Mouse (Mus musculus): ENCODE results near the gene Olfr1410. TPM values are rescaled to one million over a fixed set of nuclear protein-coding genes. Genes with fewer than 3 reads are reported as not detected.
A peak's percentile ranks its signal among the peaks of the same experiment; 100 is the strongest.

Olfr1410 gene
- polyA plus RNA-seq, 2 experiments = not detected

- WGBS = 50% methylated on average over 2 of the region's 2 CpGs
- Histone ChIP-seq H3K27me3 (ENCODE audit: control insufficient read depth, insufficient read depth, low read length) (no peaks in the 10 kb centered on the region), H3K9ac (ENCODE audit: low read depth, low read length, severe bottlenecking) (no peak overlapping the region; the same call in 1 of the 2 replicates), H3K36me3 (ENCODE audit: control insufficient read depth, insufficient read depth, low read length) (no peaks in the 10 kb centered on the region), H3K27ac (replicated peaks; ENCODE audit: low read depth, low read length) (no peak overlapping the region), H3K4me1 (ENCODE audit: control insufficient read depth, insufficient read depth, low read length) (peaks cover under 1% of the 10 kb centered on the region; the same call in 1 of the 2 replicates), H3K4me2 (replicated peaks; ENCODE audit: low read depth, low read length, severe bottlenecking) (no peak overlapping the region), H3K9me3 (ENCODE audit: control insufficient read depth, low read length) (no peaks in the 10 kb centered on the region), H3K4me3 (replicated peaks; ENCODE audit: low read length) (no peak overlapping the region)
- ATAC-seq (ENCODE audit: low FRiP score, low read depth) (no peak), DNase-seq (ENCODE audit: low spot score) (no peak)
- TF ChIP-seq POLR2A (IDR thresholded peaks at IDR 0.05; ENCODE audit: borderline replicate concordance, extremely low read depth, insufficient read depth, insufficient read length) = no peak
Measured at GRCm38 (mm10) chr1:92646111-92646510, 40.5 kb downstream of the Olfr1410 start.

DNA sequence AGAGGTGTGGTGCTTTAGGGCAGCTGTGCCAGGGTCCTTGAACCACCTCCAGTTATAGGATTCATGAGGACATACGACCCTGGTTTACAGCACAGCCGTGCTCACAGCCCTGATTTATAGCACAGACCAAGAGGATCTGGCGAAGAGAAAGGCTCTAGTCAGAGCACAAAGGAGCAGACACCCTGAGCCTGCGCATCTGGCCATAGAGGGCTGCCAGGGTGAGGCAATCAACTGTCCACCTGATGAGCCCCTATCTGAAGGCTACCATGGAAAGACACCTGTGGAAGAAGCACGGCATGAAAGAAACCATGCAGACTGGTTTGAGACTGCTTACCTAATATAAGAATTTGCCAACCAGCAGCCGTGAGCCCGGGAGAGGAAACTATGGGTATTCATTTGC is 41.0 kb downstream of the Olfr1410 start:
- H3K9ac ChIP-seq (ENCODE audit: low read depth, low read length, severe bottlenecking) = no peak overlapping the region
- no peaks in the 10 kb centered on the region for H3K27me3 ChIP-seq (ENCODE audit: control insufficient read depth, insufficient read depth, low read length)
- H3K4me1 ChIP-seq (ENCODE audit: control insufficient read depth, insufficient read depth, low read length) = no peaks in the 10 kb centered on the region; the same call in none of the 2 replicates
- no peaks in the 10 kb centered on the region for H3K36me3 ChIP-seq (ENCODE audit: control insufficient read depth, insufficient read depth, low read length)
- H3K9me3 ChIP-seq (ENCODE audit: control insufficient read depth, low read length) = no peaks in the 10 kb centered on the region
- ATAC-seq (ENCODE audit: low FRiP score, low read depth) (no peak), DNase-seq (ENCODE audit: low spot score) (no peak)
- H3K4me2 ChIP-seq (replicated peaks; ENCODE audit: low read depth, low read length, severe bottlenecking) = no peak overlapping the region
- no peak for TF ChIP-seq POLR2A (IDR thresholded peaks at IDR 0.05; ENCODE audit: borderline replicate concordance, extremely low read depth, insufficient read depth, insufficient read length)
- H3K4me3 ChIP-seq (replicated peaks; ENCODE audit: low read length) = no peak overlapping the region
- WGBS = 61% methylated on average over 7 of the region's 7 CpGs
- no peak overlapping the region for H3K27ac ChIP-seq (replicated peaks; ENCODE audit: low read depth, low read length)

- Histone ChIP-seq H3K9me3 (ENCODE audit: control insufficient read depth, low read length) (no peaks in the 10 kb centered on the region), H3K27ac (replicated peaks; ENCODE audit: low read depth, low read length) (no peak overlapping the region), H3K36me3 (ENCODE audit: control insufficient read depth, insufficient read depth, low read length) (no peaks in the 10 kb centered on the region), H3K4me1 (ENCODE audit: control insufficient read depth, insufficient read depth, low read length) (no peaks in the 10 kb centered on the region; the same call in none of the 2 replicates), H3K4me3 (replicated peaks; ENCODE audit: low read length) (no peak overlapping the region), H3K4me2 (replicated peaks; ENCODE audit: low read depth, low read length, severe bottlenecking) (no peak overlapping the region), H3K9ac (ENCODE audit: low read depth, low read length, severe bottlenecking) (no peak overlapping the region), H3K27me3 (ENCODE audit: control insufficient read depth, insufficient read depth, low read length) (no peaks in the 10 kb centered on the region)
- no peak for TF ChIP-seq POLR2A (IDR thresholded peaks at IDR 0.05; ENCODE audit: borderline replicate concordance, extremely low read depth, insufficient read depth, insufficient read length)
- 71% methylated on average over 4 of the region's 4 CpGs for WGBS
- DNase-seq (ENCODE audit: low spot score) (no peak), ATAC-seq (ENCODE audit: low FRiP score, low read depth) (no peak)
Measured at GRCm38 (mm10) chr1:92647026-92647425, 41.4 kb downstream of the Olfr1410 start.

DNA sequence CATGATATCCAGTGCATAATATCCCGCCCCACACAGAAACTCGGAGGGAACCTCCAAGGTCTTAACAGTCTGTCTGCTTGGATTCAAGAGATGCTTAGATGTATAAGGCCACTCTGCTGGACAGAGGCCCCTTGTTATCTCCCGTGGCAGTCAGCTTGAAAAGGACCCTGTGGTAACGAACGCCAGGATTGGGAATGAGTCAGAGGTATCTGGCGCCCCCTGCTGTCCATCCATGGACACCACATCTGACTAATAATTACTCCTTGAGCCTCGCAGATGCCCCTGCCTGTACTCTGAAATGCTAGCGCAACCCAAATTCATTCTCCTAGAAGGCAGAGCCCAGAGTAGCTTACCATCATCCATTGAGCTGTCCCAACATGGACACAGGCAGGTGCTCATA is 42.2 kb downstream of the Olfr1410 start:
- Histone ChIP-seq H3K9ac (ENCODE audit: low read depth, low read length, severe bottlenecking) (no peak overlapping the region), H3K27ac (replicated peaks; ENCODE audit: low read depth, low read length) (no peak overlapping the region), H3K4me1 (ENCODE audit: control insufficient read depth, insufficient read depth, low read length) (no peaks in the 10 kb centered on the region; the same call in 1 of the 2 replicates), H3K36me3 (ENCODE audit: control insufficient read depth, insufficient read depth, low read length) (no peaks in the 10 kb centered on the region), H3K4me2 (replicated peaks; ENCODE audit: low read depth, low read length, severe bottlenecking) (no peak overlapping the region), H3K27me3 (ENCODE audit: control insufficient read depth, insufficient read depth, low read length) (no peaks in the 10 kb centered on the region), H3K9me3 (ENCODE audit: control insufficient read depth, low read length) (no peaks in the 10 kb centered on the region), H3K4me3 (replicated peaks; ENCODE audit: low read length) (no peak overlapping the region)
- DNase-seq (ENCODE audit: low spot score) = peak; percentile 87
- 8% methylated on average over 8 of the region's 8 CpGs for WGBS
- peak; percentile 48; the same call in 1 of the 2 replicates for ATAC-seq (ENCODE audit: low FRiP score, low read depth)
- no peak for TF ChIP-seq POLR2A (IDR thresholded peaks at IDR 0.05; ENCODE audit: borderline replicate concordance, extremely low read depth, insufficient read depth, insufficient read length)

- no peak for TF ChIP-seq POLR2A (IDR thresholded peaks at IDR 0.05; ENCODE audit: borderline replicate concordance, extremely low read depth, insufficient read depth, insufficient read length)
- no peak for ATAC-seq (ENCODE audit: low FRiP score, low read depth)
- Histone ChIP-seq H3K4me2 (replicated peaks; ENCODE audit: low read depth, low read length, severe bottlenecking) (no peak overlapping the region), H3K4me1 (ENCODE audit: control insufficient read depth, insufficient read depth, low read length) (no peaks in the 10 kb centered on the region; the same call in 1 of the 2 replicates), H3K27ac (replicated peaks; ENCODE audit: low read depth, low read length) (no peak overlapping the region), H3K9me3 (ENCODE audit: control insufficient read depth, low read length) (no peaks in the 10 kb centered on the region), H3K36me3 (ENCODE audit: control insufficient read depth, insufficient read depth, low read length) (no peaks in the 10 kb centered on the region), H3K27me3 (ENCODE audit: control insufficient read depth, insufficient read depth, low read length) (no peaks in the 10 kb centered on the region), H3K4me3 (replicated peaks; ENCODE audit: low read length) (no peak overlapping the region), H3K9ac (ENCODE audit: low read depth, low read length, severe bottlenecking) (no peak overlapping the region)
- DNase-seq (ENCODE audit: low spot score) = no peak
- 54% methylated on average over 10 of the region's 10 CpGs for WGBS
Measured at GRCm38 (mm10) chr1:92648197-92648596, 42.6 kb downstream of the Olfr1410 start.

DNA sequence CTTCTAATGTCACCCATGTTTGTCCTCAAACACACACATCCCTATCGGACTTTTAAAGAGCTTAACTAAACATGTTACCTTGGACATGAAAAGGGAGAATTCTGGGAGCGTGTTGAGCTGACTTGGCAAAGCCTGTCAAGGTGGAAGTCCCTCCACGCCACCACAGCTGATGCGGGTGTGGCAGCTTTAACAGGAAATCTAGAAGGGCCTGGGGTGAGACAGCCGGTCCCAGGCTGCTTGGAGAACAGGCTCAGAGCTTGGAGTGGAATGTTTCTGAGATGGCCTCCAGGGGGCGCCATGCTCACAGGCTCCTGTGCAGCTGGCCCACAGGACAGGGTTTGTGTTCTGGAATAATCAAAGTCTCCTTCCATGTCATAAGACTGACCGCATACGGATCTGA is 43.1 kb downstream of the Olfr1410 start, which contains the start of gene Otos:
Otos (minus strand) TSS at position 169 of the 400 bp plus-strand sequence.
- ATAC-seq (ENCODE audit: low FRiP score, low read depth) = peak; percentile 83
- H3K27ac ChIP-seq (replicated peaks; ENCODE audit: low read depth, low read length) = no peak within 1 kb of the TSS
- H3K9ac ChIP-seq (ENCODE audit: low read depth, low read length, severe bottlenecking) = no peak within 1 kb of the TSS
- H3K27me3 ChIP-seq (ENCODE audit: control insufficient read depth, insufficient read depth, low read length) = no peaks in the 10 kb centered on the region
- DNase-seq (ENCODE audit: low spot score) = peak; percentile 78
- H3K9me3 ChIP-seq (ENCODE audit: control insufficient read depth, low read length) = no peaks in the 10 kb centered on the region
- no peak within 1 kb of the TSS for H3K4me2 ChIP-seq (replicated peaks; ENCODE audit: low read depth, low read length, severe bottlenecking)
- 28% methylated on average over 8 of the region's 8 CpGs for WGBS
- no peaks in the 10 kb centered on the region for H3K36me3 ChIP-seq (ENCODE audit: control insufficient read depth, insufficient read depth, low read length)
- no peak within 1 kb of the TSS for H3K4me3 ChIP-seq (replicated peaks; ENCODE audit: low read length)
- no peaks in the 10 kb centered on the region; the same call in 1 of the 2 replicates for H3K4me1 ChIP-seq (ENCODE audit: control insufficient read depth, insufficient read depth, low read length)
- no peak for TF ChIP-seq POLR2A (IDR thresholded peaks at IDR 0.05; ENCODE audit: borderline replicate concordance, extremely low read depth, insufficient read depth, insufficient read length)

All from limb, embryonic 14.5 days (tissue).